Mouse (Mus musculus) CD8-positive naive resting alpha-beta T cell, adult 2 months (primary cell): ENCODE measurements around the gene Hibadh.

Experiments
- DNase-seq, 2 experiments: peaks; one replicate each; pipeline ENCODE4 v3.0.0; 2022; ENCODE audit warnings: low read depth in 2 of 2, low spot score in 2 of 2

Hibadh gene

GRCm38 (mm10) chr6:52638471-52639185, 1.6 kb downstream of the Hibadh start:
- no peak for DNase-seq

GRCm38 (mm10) chr6:52637337-52637736, 2.9 kb downstream of the Hibadh start:
- no peak for DNase-seq

- no peak for DNase-seq
Observed at GRCm38 (mm10) chr6:52635395-52635794, 4.8 kb downstream of the Hibadh start.

- DNase-seq = no peak
Observed at GRCm38 (mm10) chr6:52630625-52631024, 9.6 kb downstream of the Hibadh start.

- DNase-seq = no peak
Observed at GRCm38 (mm10) chr6:52629180-52629579, 11.0 kb downstream of the Hibadh start.

GRCm38 (mm10) chr6:52626735-52627134, 13.5 kb downstream of the Hibadh start:
- no peak for DNase-seq

GRCm38 (mm10) chr6:52623741-52624140, 16.4 kb downstream of the Hibadh start:
- no peak for DNase-seq

GRCm38 (mm10) chr6:52621731-52622480, 18.3 kb downstream of the Hibadh start:
- no peak for DNase-seq

GRCm38 (mm10) chr6:52620090-52620489, 20.1 kb downstream of the Hibadh start:
- no peak for DNase-seq

- DNase-seq = no peak
Observed at GRCm38 (mm10) chr6:52609626-52610352, 30.4 kb downstream of the Hibadh start.

GRCm38 (mm10) chr6:52608121-52608520, 32.1 kb downstream of the Hibadh start:
- no peak for DNase-seq

- DNase-seq = no peak
Observed at GRCm38 (mm10) chr6:52606746-52607347, 33.3 kb downstream of the Hibadh start.

GRCm38 (mm10) chr6:52601706-52602642, 38.2 kb downstream of the Hibadh start:
- no peak for DNase-seq

- peak in 1 of 2 experiments; percentile 21 for DNase-seq
Observed at GRCm38 (mm10) chr6:52601117-52601516, 39.1 kb downstream of the Hibadh start.

- no peak for DNase-seq
Observed at GRCm38 (mm10) chr6:52594752-52595151, 45.4 kb downstream of the Hibadh start.

GRCm38 (mm10) chr6:52586564-52586963, 53.6 kb downstream of the Hibadh start:
- DNase-seq = no peak

- DNase-seq = no peak
Observed at GRCm38 (mm10) chr6:52584383-52584782, 55.8 kb downstream of the Hibadh start.

- no peak for DNase-seq
Observed at GRCm38 (mm10) chr6:52581081-52581480, 59.1 kb downstream of the Hibadh start.

- DNase-seq = no peak
Observed at GRCm38 (mm10) chr6:52578322-52578721, 61.9 kb downstream of the Hibadh start.

GRCm38 (mm10) chr6:52577270-52577669, 62.9 kb downstream of the Hibadh start:
- DNase-seq = no peak
